Mouse (Mus musculus): ENCODE data around the gene Dctn3. TPM values are rescaled to one million over a fixed set of nuclear protein-coding genes. Genes with fewer than 3 reads are reported as not detected.
"Not testable (repeated sequence)": the region's sequence is repeated elsewhere in the genome, so short reads cannot be mapped to it uniquely, and the experiment has no call there.

Dctn3 gene
- polyA plus RNA-seq, 1 experiment from 2014 or later = 113 TPM

DNA sequence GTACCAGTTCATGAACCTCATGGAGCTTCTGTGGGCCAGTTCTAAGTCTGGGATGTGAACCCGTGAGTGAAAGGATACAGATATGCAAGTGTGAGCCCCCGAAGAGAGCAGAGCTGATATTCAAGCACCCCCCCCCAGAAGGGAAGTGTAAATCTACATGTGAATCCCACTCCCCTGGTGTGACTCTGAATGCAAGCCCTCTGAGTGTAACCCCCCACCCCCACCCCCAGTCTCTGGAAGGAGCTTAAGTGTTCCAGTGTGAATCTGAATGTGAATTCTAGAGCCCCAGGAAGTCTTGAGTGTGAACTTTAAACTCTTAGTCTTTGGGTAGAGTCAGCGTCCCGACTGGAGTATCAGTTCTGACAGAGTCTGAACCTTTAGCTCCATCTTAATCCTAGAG is 29.5 kb downstream of the Dctn3 start:
- not testable (repeated sequence) for H3K27me3 ChIP-seq; H3K36me3 ChIP-seq; H3K9ac ChIP-seq; H3K4me3 ChIP-seq; H3K4me1 ChIP-seq; H3K27ac ChIP-seq; H3K4me2 ChIP-seq; H3K9me3 ChIP-seq; ATAC-seq (ENCODE audit: insufficient number of reproducible peaks, low FRiP score, low TSS enrichment, low read depth)
- WGBS = 20% methylated on average over 4 of the region's 4 CpGs

DNA sequence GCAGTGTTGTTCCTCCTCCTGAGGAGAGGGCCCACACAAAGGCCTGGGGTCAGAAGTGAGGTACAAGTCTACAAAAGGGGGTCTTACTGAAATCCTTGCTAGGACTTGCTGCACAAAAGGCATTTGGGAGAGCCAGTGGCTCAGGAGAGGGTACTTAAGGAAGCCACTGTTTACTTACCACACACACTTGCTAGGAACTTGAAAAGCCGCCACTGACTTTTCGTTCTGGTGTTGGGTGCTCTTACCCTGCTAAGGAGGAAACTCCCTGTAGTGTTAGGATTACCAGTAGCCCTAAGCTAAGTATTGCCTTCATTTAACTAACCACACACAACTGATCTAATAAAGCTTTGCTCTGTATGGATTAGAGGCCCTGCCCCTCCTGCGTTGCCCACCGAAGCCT is 33.0 kb downstream of the Dctn3 start:
- H3K27ac ChIP-seq; H3K9ac ChIP-seq; H3K36me3 ChIP-seq; H3K4me1 ChIP-seq; H3K4me2 ChIP-seq; H3K9me3 ChIP-seq; H3K27me3 ChIP-seq; H3K4me3 ChIP-seq; ATAC-seq (ENCODE audit: insufficient number of reproducible peaks, low FRiP score, low TSS enrichment, low read depth): not testable (repeated sequence)
- WGBS = no CpG with 5 or more reads among the region's 4 CpGs

DNA sequence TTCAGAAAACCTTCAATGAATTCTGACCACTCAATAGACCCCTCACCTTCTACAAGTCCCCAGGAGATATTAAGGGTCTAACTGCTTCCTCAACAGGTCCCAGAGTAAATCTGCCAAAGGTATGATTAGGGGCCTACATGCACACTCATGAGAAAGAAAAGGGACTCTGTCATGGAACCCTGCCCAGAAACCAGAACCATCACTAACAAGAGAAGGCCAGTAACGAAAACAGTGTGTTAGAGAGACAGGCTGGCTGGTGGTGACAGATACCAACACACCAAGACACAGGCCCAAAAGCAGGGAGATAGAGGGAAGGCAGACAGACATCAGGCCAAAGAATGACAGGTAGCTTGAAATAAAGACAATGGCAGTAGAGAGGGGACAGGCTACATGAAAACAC is 34.4 kb downstream of the Dctn3 start:
- H3K36me3 ChIP-seq; H3K4me3 ChIP-seq; H3K9ac ChIP-seq; H3K4me2 ChIP-seq; H3K9me3 ChIP-seq; H3K27me3 ChIP-seq; ATAC-seq (ENCODE audit: insufficient number of reproducible peaks, low FRiP score, low TSS enrichment, low read depth); H3K4me1 ChIP-seq; H3K27ac ChIP-seq: not testable (repeated sequence)
- 50% methylated on average over 1 of the region's 1 CpGs for WGBS

DNA sequence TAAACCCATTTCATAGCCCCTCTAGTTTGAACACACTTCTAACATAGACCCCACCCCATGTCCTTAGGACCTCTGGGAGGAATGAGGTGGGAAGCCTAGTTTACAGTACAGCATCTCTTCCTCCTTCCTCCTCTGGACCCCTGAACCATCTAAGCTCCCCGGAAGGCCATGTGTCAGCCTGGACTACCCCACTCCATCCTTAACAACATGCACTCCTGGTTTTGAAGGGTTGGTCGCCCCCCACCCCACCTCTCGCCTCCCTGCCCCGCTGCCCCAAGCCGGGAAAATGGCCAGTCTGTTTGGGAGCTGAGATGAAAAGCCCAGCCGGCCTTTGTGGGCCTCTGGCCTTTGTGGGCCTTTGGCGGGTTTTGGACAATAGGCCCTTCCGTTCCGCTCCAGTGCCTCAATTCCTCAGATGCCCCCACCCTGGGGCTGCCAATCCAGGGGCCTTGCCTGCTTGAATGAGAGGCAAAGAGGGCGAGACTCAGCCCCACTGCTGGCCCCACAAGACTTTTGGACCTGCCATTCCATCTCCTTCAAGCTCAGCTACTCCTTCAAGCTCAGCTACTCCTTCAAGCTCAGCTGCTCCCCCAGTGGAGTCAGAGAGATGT is 37.0 kb downstream of the Dctn3 start:
- not testable (repeated sequence) for H3K36me3 ChIP-seq; ATAC-seq (ENCODE audit: insufficient number of reproducible peaks, low FRiP score, low TSS enrichment, low read depth); H3K4me3 ChIP-seq; H3K9ac ChIP-seq; H3K4me2 ChIP-seq; H3K27ac ChIP-seq; H3K9me3 ChIP-seq
- H3K4me1 ChIP-seq = 0 out of 2 replicates have a peak, but pooled peaks cover 12% of the 10 kb centered on the region
- 53% methylated on average over 9 of the region's 10 CpGs for WGBS
- H3K27me3 ChIP-seq = peaks cover 17% of the 10 kb centered on the region

DNA sequence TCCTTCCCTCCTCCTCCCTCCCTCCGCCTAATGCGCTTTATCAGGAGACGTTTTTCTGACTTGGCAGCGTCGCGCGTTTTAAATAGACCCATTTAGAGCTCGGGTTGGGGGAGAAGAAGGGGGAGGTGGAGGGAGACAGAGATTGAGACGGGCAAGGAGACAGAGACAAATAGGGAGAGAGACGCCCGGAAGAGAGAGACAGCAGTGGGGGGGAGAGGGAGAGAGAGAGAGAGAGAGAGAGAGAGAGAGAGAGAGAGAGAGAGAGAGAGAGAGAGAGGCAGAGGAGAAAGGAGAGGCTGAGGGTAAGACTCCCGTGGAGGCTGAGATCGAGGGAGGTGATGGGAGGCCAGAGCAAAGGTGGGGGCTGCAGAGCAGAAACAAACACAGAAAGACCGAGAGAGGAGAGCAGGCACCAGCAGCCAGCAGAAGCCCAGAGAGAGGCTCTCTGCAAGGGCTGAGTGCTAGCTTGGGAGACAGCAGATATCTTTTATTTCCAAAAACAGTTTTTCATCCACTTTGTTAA is 38.0 kb downstream of the Dctn3 start:
- not testable (repeated sequence) for H3K4me3 ChIP-seq; H3K9ac ChIP-seq; ATAC-seq (ENCODE audit: insufficient number of reproducible peaks, low FRiP score, low TSS enrichment, low read depth); H3K9me3 ChIP-seq; H3K27ac ChIP-seq; H3K4me2 ChIP-seq; H3K36me3 ChIP-seq
- Histone ChIP-seq H3K4me1 (peaks cover 16% of the 10 kb centered on the region), H3K27me3 (peaks cover 25% of the 10 kb centered on the region)
- WGBS = 8% methylated on average over 12 of the region's 14 CpGs

DNA sequence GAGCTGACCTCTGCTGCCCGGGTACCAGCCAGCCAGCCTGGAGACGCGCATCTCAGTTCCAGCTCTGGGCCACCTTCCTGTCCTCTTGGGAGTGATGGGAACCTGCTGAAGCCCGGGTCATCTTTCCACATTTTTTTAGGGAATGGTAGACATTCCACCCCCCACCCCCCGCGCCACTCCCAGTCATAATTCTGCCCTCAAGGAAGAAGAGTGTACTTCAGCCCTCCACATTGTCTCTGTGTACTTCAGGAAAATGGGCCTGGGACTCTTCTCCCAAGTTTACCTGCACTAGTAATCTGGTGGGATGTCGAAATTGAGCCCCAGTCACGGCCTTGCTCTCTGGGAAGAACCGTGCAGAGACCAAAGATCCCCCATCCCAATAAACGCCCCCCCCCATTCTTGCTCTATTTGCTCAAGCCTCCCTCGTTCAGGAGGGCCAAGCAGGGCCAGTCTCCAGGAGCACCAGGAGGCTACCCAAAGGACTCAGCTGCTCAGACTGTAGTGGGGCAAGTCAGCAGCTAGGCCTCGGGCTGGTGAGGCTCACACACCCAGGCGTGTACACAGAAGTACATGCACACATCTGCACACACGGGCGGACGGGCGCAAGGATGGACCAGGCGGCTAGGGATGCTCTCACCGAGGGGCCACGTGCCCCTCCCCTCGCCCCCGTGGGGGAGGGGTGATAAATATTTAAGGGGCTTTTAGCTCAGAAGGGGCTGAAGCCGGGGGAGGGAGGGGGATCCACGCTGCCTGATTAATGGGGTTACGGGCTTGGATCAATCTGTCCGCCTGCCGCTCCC is 38.6 kb downstream of the Dctn3 start:
- peaks cover 32% of the 10 kb centered on the region for H3K27me3 ChIP-seq
- H3K36me3 ChIP-seq; H3K27ac ChIP-seq; H3K4me3 ChIP-seq; H3K9me3 ChIP-seq; H3K9ac ChIP-seq; ATAC-seq (ENCODE audit: insufficient number of reproducible peaks, low FRiP score, low TSS enrichment, low read depth): not testable (repeated sequence)
- H3K4me2 ChIP-seq = peak overlapping the region; percentile 30
- 10% methylated on average over 23 of the region's 27 CpGs for WGBS
- peaks cover 17% of the 10 kb centered on the region for H3K4me1 ChIP-seq

DNA sequence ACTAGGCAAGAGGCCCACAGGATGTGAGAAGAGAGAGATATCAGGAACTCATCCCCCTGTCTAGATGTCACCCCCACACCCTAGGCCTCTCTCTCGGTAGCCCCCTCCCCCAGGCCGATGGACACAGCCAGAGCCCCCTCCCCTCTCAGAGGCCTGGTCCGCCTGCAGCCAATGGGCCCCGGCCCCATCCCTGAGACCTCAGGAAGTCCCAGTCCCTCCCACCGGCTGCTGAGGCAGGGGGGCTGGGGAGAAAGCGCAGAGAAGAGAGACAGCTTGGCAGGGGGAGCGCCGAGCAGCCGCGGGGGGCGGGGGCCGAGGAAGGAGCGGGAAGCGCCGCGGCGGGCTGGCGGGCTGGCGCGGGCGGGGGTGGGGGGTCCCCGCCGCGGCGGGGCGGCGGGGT is 39.7 kb downstream of the Dctn3 start:
- 7% methylated on average over 4 of the region's 27 CpGs for WGBS
- not testable (repeated sequence) for H3K27ac ChIP-seq; H3K9me3 ChIP-seq; H3K9ac ChIP-seq; H3K36me3 ChIP-seq; ATAC-seq (ENCODE audit: insufficient number of reproducible peaks, low FRiP score, low TSS enrichment, low read depth)
- peak overlapping the region; percentile 26 for H3K4me3 ChIP-seq
- peak overlapping the region; percentile 34; the same call in 1 of the 2 replicates for H3K4me2 ChIP-seq
- H3K27me3 ChIP-seq = peaks cover 41% of the 10 kb centered on the region
- peaks cover 17% of the 10 kb centered on the region for H3K4me1 ChIP-seq

DNA sequence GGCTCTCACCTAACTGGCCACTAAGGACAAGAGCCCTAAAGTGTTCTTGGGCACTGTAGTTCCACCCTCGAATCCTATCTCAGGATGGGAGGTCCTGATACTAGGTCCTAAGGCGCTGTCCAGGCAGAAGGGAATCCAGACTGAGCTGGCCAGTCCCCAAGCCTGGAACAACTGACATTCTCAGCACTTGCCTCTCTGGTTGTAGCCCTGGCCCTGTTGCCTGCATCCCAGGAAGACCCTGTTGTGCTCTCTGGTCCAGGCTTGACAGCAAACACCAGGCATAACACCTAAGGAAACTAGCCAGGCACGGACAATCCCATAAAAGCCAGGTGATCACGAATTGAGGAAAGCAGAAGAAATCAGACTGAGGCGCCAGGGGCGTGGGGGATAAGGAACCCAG is 40.2 kb downstream of the Dctn3 start:
- Histone ChIP-seq H3K4me1 (peaks cover 17% of the 10 kb centered on the region), H3K4me2 (no peak overlapping the region), H3K36me3 (no peaks in the 10 kb centered on the region), H3K4me3 (no peak overlapping the region), H3K9me3 (no peaks in the 10 kb centered on the region), H3K27me3 (peaks cover 46% of the 10 kb centered on the region), H3K27ac (no peak overlapping the region), H3K9ac (no peak overlapping the region)
- no peak for ATAC-seq (ENCODE audit: insufficient number of reproducible peaks, low FRiP score, low TSS enrichment, low read depth)
- WGBS = 24% methylated on average over 6 of the region's 6 CpGs

DNA sequence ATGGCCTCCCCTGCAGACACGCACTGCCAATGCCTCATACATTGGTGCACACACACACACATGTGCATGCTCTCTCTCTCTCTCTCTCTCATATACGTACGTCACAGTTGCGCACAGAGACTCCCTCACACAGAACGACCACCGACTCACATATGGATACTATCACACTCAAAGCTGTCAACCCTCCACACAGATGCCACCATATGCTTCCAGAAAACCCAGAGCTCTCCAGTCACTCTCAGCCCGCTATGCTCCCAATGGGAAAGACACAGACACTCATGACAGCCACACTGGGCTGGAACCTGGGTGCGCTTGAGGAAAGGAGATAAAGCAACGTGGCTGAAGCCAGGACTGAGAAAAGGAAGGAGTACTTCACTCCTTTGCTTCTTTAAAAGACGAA is 41.0 kb downstream of the Dctn3 start:
- no peak overlapping the region for H3K4me2 ChIP-seq
- no peaks in the 10 kb centered on the region for H3K36me3 ChIP-seq
- H3K4me1 ChIP-seq = peaks cover 25% of the 10 kb centered on the region
- ATAC-seq (ENCODE audit: insufficient number of reproducible peaks, low FRiP score, low TSS enrichment, low read depth) = no peak
- H3K27ac ChIP-seq = no peak overlapping the region
- H3K9ac ChIP-seq = no peak overlapping the region
- H3K4me3 ChIP-seq = no peak overlapping the region
- no peaks in the 10 kb centered on the region for H3K9me3 ChIP-seq
- WGBS = 62% methylated on average over 10 of the region's 10 CpGs
- H3K27me3 ChIP-seq = peaks cover 55% of the 10 kb centered on the region

DNA sequence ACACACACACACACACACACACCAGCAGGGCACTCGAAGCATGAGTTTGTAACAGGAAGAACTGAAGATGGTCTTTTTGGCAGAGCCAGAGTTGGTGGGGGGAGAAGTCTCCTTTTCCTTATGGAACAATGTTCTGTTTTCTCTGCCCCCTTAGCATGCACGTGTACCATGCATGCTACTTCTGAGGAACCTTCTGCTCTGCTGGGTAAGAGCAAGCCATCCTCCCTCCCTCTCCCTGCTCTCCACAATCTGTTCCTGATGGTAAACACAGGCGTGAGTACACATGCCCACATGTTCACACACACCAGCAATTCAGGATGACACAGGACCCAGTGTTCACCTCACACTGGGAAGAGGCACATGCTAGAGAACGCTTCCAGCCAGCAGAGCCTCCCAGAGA is 41.8 kb downstream of the Dctn3 start:
- Histone ChIP-seq H3K27me3 (peaks cover 61% of the 10 kb centered on the region), H3K4me2 (no peak overlapping the region), H3K9me3 (no peaks in the 10 kb centered on the region), H3K4me3 (no peak overlapping the region), H3K36me3 (no peaks in the 10 kb centered on the region), H3K27ac (no peak overlapping the region), H3K4me1 (peaks cover 31% of the 10 kb centered on the region), H3K9ac (no peak overlapping the region)
- no peak for ATAC-seq (ENCODE audit: insufficient number of reproducible peaks, low FRiP score, low TSS enrichment, low read depth)
- WGBS = 53% methylated on average over 4 of the region's 4 CpGs

DNA sequence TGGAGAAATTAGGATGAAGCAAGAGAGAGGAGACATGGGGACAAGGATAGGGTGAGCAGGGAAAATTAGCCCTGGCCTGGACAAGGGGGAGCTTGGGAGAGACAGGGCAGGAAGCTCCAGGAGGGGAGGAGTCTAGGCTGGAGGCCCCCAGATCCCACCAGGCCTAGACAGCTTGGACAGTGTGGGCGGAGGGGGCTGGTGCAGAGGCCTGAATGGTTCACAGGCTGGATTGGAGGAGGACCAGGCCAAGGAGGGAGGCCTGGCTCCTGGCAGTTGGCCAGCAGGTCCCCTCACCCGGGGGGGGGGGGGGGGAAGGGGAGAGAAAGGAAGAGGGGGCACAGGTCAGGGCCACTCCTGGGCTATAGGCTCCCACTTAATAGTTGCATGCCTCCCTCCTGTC is 43.7 kb downstream of the Dctn3 start:
- H3K9me3 ChIP-seq = no peaks in the 10 kb centered on the region
- H3K27ac ChIP-seq = 0 out of 2 replicates have a peak overlapping the region, but pooled peaks have one; percentile 17
- H3K4me2 ChIP-seq = no peak overlapping the region
- H3K9ac ChIP-seq = no peak overlapping the region
- H3K4me3 ChIP-seq = no peak overlapping the region
- ATAC-seq (ENCODE audit: insufficient number of reproducible peaks, low FRiP score, low TSS enrichment, low read depth) = peak; percentile 55
- H3K27me3 ChIP-seq = peaks cover 77% of the 10 kb centered on the region
- no peaks in the 10 kb centered on the region for H3K36me3 ChIP-seq
- H3K4me1 ChIP-seq = peaks cover 30% of the 10 kb centered on the region
- 64% methylated on average over 1 of the region's 2 CpGs for WGBS

DNA sequence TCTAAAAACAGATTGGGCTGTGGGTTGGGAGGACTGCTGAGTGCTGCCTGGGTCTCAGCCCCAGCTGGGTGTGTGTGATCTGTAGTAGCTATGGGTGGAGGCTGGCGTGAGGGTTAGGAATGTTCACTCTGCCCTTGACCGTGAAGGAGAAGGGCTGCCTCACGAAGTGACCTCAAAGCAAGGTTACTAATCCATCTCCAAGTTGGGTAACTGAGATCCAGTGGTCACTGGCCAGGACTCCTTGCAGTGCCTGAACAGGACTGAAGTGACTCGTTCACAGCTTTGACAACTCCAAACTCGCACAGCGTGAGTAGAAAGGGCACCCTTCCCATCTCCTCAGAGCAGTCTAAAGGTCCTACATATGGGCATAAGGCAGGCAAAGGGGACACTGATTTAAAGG is 44.1 kb downstream of the Dctn3 start:
- peaks cover 29% of the 10 kb centered on the region for H3K4me1 ChIP-seq
- no peak overlapping the region for H3K9ac ChIP-seq
- no peaks in the 10 kb centered on the region for H3K36me3 ChIP-seq
- no peak overlapping the region for H3K4me2 ChIP-seq
- no peaks in the 10 kb centered on the region for H3K9me3 ChIP-seq
- WGBS = 73% methylated on average over 6 of the region's 6 CpGs
- peaks cover 82% of the 10 kb centered on the region for H3K27me3 ChIP-seq
- no peak overlapping the region for H3K4me3 ChIP-seq
- ATAC-seq (ENCODE audit: insufficient number of reproducible peaks, low FRiP score, low TSS enrichment, low read depth) = no peak
- H3K27ac ChIP-seq = 0 out of 2 replicates have a peak overlapping the region, but pooled peaks have one; percentile 17

Data from limb, embryonic 15.5 days (tissue).